1 mouse cellular context compared by ENCODE assay signal in the genomic region with DNA sequence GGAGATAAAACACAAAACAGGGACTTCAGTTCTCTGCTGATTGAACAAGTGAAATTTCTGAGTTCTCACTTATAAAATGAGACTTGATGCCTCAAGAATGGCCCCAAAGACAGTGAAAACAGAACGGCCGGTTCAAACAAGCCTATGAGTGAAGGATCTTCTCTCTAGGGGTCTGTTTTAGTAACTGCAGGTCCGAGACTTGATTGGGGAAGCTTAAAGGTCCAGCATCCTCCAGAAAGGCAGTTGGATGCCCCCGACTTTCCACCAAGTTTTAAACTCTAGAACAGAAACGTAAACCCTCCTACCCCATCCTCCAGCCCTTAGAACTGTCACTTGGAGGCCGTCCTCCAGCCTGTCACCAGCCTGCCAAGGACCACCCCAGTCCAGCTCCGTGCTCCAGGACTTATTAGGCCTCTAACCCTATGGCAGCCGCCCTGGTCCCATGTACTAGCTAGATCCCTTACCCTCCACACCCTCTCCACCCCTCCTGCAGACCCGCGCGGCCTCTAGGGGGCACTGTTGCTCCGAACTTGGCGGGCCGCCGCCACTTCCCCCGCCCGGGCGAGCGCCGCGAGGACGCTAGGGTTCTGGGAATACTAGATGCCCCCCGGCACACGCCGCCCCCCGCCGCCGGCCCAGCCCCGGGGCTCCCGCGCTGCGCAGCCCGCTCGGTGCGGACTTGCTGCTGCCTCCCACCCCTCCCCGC.
TF ChIP-seq lines count a peak whose summit lies in the region.

No protein-coding gene starts in this region.

TF ChIP-seq in MEL, 35 proteins besides CTCF, POLR2A, EP300 and RAD21 (continued from another document):
- TF ChIP-seq ETS1 (IDR thresholded peaks at IDR 0.05; ENCODE audit: low read depth, low read length) (peak; percentile 37; the same call in 1 of the 2 replicates), HCFC1 (IDR thresholded peaks at IDR 0.05; ENCODE audit: low read depth, low read length) (peak; percentile 25; the same call in 1 of the 2 replicates), JUND (IDR thresholded peaks at IDR 0.05; ENCODE audit: low read depth, low read length) (no peak)
